Mouse (Mus musculus): ENCODE measurements around the gene Rpl29.

Gene Rpl29

DNA sequence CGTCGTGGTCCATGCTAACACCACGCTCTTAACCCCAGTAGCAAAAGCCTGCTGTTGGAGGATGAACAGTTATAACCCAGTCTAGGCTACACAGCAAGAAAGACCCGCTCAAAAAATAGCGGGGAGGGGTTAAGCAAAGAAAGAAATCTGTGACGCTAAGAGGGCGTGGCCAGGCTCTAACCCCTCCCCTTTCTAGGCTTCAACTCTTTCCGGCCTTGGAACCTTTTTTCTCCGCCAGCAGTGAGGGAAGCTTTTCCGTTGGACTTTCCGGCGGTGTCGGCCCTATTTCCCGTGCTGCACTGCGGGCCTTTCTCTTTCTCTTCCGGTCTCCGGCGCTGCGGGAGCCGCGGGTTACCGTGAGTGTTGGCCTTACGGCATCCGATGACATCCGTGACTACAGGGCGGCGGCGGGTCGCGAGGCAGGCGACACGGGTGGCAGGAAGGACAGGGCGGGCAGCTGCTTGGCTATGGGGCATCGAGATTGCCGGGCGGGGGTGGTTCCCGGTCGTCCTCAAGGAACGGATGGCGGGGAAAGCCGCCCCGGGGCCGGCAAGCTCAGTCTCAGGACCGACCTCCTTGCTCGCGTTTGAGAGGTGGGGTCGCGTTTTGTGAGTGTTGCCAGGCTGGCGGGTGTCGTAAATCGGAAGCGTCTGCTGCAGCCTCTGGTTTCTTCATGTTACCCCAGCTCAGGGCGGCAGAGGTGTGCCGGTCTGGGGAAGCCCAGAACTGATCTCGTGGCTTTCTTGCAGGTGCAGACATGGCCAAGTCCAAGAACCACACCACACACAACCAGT, at the start of gene Rpl29:
Gene Rpl29 (plus strand): TSS at position 234 of the 794 bp plus-strand sequence.
- DNase-seq (ENCODE audit: low spot score) = peak; percentile 95

DNA sequence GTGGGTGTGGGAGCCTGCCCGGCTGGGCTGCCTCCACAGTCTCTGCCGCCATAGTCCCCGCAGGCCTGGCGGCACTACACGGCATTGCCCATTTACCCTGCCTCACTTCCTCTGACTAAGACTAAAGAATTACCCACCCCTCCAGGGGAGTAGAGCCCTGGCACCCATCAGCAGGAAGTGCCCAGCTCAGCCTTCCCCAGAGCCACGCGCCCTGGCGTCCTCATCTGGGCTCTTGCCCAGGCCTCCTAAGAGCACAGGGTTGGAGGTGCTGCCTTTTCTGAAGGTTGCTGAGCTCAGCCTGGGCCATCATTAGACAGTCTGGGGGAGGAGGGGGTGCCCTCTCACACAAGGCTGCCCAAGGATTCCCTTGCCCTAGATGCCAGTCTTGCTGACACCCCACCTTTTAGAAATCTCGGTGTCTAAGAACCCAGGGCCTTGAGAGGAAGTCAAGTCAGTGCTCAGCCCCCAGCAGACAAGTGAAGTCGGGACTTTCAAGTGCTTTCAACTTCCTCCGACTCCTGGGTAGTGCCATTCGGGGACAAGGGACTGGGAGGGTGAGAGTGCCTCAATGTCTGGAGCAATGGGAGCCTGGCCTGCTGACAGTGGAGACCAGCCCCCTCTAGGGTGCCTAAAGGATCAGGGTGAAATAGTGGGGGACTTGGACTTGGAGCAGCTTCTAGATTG, 42.9 kb upstream of the Rpl29 start:
- no peak for DNase-seq (ENCODE audit: low spot score)

DNA sequence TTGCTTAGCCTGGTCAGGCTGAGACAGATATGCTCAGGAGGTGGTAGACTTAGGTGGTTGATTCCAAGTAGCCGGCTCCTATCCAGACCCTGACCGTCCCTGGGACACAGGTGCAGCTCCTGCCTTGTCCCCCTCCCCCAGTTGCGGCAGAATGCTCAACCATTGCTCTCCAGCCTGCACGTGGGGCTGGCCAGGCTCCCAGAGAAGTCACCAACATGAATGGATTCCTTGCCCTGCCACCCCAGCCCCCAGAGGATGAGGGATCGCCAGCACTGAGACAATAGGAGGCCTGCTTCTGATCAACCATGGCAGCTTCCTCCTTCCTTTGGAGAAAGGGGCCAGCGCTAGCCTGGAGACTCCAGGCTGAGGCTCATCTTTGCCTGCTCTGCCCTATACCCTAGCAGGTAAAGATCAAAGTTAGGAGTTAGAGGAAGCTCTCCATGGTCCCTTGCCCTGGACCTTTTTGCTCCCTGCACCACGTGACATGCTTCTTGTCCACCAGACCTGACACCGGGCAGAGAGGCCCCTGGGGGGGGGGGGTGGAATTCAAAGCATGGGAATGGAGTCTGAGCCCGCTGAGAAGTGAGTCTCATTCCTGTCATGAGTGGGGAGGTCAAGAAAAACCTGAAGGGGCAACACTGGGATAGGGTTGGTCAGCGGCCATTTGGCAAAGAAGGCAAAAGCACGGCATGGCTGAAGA, 36.3 kb upstream of the Rpl29 start:
- no peak for DNase-seq (ENCODE audit: low spot score)

GRCm38 (mm10) chr9:106393548-106393947, 35.7 kb upstream of the Rpl29 start:
- no peak for DNase-seq (ENCODE audit: low spot score)

- no peak for DNase-seq (ENCODE audit: low spot score)
These were observed 34.3 kb upstream of the Rpl29 start for GRCm38 (mm10) chr9:106394649-106395602.

GRCm38 (mm10) chr9:106397733-106398132, 31.5 kb upstream of the Rpl29 start:
- no peak for DNase-seq (ENCODE audit: low spot score)

GRCm38 (mm10) chr9:106398667-106399311, 30.5 kb upstream of the Rpl29 start:
- DNase-seq (ENCODE audit: low spot score) = no peak

- DNase-seq (ENCODE audit: low spot score) = no peak
These were observed 29.4 kb upstream of the Rpl29 start for GRCm38 (mm10) chr9:106399808-106400207.

DNA sequence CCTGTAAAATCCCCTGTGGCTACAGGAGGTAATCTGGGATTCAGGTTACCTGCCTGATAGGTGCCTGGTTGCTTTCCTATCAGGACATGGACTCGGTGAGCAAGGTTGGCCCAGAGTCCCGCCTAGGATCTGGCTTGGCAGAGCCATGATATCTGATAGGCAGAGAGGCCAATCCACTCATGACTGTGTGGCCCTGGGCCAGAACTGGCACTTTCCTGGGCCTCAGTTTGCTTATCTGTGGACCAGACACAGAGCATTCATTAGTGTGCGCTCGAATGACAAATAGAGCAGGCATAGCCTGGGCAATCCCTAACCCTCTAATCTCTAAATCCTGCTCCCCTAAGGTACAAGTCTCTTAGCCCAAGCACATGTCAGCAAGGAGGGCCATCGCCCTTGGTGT, 27.1 kb upstream of the Rpl29 start:
- DNase-seq (ENCODE audit: low spot score) = no peak

DNA sequence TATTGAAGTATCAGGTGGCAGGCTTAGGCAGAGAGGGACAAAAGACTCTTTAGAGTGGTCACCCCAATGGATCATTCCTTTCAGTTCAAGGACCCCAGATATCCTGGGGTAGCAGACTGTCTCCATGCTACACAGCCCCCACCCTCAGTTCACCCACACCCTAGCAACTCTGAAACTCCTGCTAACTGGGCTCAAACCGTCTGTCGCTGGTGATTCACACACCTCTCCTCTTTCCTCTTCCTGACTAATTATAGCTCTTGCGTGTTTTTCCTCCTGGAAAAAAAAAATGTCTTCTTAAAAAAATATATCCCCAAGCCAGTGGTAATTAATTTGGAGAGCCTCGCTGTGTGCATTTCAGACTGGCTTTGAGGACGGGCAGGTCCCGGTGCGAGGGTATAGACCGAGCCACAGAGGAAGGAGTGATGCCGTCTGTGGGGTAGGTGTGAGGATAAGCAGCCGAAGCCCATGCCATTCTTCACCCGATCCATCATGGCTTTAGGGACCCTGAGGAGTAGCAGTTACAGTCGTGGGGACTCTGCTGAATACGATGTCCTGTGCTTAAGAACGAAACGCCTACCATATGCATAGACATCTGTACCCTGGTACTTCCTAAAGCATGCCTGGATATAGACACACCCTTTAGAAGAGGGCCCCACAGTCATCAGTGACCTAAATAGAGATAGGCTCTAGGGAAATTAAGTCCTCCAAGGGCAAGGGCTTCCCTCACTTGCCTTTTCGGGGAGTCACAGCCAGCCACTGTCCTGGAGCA, 26.5 kb upstream of the Rpl29 start:
- DNase-seq (ENCODE audit: low spot score) = no peak

GRCm38 (mm10) chr9:106405275-106405674, 24.0 kb upstream of the Rpl29 start:
- no peak for DNase-seq (ENCODE audit: low spot score)

DNA sequence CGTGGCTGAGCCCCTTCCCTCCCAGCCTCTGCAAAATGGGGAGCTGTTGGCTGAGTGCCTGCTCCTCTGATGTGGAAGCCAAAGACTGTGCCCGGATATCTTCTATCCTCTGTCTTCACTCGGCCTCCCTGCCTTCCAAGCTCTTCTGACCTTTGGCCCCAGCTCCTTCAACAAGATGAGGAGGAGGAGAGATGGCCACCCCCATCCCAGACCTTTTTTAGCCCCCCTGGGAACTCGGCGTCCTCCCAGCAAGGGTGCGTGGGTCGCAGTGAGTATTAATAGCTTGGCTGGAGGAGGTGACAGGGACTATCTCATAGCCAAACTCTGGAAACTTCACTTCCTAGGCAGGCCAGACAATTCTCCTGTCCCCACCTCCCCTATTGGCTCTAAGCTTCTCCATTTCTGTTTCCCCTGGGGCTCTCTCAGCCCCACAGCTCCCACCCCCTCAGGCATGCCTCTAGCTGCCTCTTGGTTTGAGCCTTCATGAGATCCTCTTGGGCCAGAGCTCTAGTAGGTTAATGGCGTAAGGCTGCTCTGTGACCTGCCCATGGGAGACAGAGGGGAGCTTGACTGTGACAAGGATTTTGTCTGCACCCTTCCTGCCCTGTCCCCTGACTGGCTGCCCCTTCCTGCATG, 22.7 kb upstream of the Rpl29 start:
- DNase-seq (ENCODE audit: low spot score) = no peak

DNA sequence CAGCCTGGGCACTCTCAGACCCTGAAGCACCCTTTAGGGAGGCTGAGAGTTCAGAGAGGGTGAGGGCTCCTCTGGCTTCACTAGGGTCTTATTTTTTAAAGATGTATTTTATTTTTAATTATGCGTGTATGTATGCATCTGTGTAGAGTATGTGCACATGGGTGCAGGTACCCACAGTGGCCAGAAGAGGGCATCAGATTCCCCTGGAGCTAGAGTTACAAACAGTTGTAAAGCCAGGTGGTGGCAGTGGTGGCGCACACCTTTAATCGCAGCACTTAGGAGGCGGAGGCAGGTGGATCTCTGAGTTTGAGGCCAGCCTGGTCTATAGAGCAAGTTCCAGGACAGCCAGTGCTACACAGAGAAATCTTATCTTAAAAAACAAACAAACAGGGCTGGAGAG, 20.2 kb upstream of the Rpl29 start:
- no peak for DNase-seq (ENCODE audit: low spot score)

DNA sequence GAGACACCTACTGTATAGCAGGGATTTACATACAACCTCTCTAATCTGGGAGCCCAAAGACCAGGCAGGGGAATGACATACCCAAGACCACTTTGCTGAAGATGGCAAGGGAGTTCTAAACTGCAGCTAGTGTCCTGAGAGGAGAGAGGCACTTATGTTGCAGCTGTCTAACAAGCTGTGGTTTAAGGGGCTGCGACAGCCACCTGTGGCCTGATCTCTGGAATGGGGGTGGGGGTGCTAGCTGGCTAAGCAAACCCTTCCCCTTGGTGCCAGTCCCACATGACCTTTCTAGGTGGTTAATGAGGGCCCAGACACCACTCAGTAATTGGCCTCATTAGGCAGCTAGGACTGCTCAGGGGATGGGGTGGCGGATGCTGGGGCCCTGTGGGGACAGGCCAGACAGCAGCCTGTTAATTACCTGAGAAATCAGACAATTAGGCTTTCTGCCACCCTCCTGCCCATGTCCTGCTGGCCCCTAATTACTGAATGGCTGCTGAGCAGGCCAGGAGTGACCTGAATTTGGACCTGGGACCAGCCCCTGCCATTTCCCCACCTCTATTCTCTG, 19.1 kb upstream of the Rpl29 start:
- no peak for DNase-seq (ENCODE audit: low spot score)

DNA sequence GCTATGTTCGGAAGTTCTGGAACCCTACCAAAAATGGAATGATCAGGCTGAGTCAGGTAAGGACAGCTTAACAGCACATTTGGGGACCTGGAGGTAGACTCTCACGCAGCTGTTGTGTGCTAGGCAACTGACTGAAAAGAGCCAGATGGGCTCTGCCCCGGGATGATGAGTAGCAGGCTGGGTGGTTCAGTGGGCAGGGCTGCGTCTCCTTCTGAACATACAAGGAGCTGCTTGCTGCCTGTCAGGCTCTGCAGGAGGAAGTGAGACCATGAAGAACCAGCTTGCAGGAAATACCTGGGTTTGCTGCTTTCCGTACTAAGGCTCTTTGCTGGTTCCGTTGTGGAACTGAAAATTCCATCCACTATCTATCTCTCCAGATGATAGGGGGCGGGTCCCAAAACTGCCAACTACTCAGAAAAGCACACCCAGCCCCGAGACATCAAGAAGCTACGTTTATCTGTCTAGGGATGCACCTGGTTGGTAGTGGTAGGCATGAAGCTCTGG, 18.1 kb upstream of the Rpl29 start:
- DNase-seq (ENCODE audit: low spot score) = peak; percentile 59

GRCm38 (mm10) chr9:106411729-106412128, 17.5 kb upstream of the Rpl29 start:
- no peak for DNase-seq (ENCODE audit: low spot score)

GRCm38 (mm10) chr9:106412210-106412609, 17.0 kb upstream of the Rpl29 start:
- DNase-seq (ENCODE audit: low spot score) = no peak

GRCm38 (mm10) chr9:106413606-106414005, 15.6 kb upstream of the Rpl29 start:
- DNase-seq (ENCODE audit: low spot score) = no peak

DNA sequence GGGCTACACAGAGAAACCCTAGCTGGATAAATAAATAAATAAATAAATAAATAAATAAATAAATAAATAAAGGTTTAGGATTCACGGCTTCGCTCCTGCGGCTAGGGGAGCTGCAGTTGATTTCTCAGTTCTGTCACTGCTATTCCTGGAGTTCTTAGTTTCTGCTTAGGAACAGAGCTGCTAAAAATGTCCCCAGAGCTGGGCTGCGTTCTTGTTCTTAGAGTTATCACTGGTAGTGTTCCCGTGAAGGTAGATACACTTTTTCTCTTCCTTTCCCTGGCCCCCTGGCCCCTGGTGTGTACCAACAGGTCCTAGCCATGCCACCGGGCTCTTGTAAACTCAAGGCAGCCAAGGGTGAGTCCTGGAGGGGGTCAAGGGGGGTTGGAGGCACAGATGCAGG, 12.4 kb upstream of the Rpl29 start:
- DNase-seq (ENCODE audit: low spot score) = no peak
